Mouse (Mus musculus) embryo, embryonic 11.5 days (tissue): ENCODE results near the gene Phox2b.

Source experiments
- DNase-seq: peaks from one replicate; pipeline ENCODE4 v3.0.0-alpha.2; 2012; ENCODE audit warnings: low read depth, low spot score

Gene Phox2b

GRCm38 (mm10) chr5:67098733-67099323 is at the start of gene Phox2b:
Gene Phox2b, minus strand, starts transcription at chr5:67099301.
- DNase-seq: no peak

GRCm38 (mm10) chr5:67142622-67143021 is 43.5 kb upstream of the Phox2b start:
- DNase-seq: no peak

GRCm38 (mm10) chr5:67139052-67140015 is 40.2 kb upstream of the Phox2b start:
- no peak for DNase-seq

GRCm38 (mm10) chr5:67138643-67139042 is 39.5 kb upstream of the Phox2b start:
- DNase-seq: no peak

DNA sequence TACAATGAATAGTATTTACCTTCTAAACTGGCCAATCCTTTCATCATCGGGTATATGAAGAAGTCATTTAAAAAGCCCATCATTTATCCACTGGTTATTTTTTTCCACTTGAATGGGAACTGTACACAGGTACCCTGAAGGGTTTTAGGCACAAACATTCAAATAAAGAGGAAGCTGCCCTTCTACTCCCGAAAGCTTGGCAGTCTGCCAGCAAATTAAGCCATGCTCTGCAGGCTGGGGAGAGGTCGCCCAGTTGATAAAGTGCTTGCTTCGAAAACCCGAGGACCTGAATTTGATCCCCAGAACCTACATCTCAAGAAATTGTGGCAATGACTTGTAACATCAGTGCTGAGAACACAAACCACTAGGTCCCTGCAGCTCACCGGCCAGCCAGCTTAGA is 35.6 kb upstream of the Phox2b start:
- no peak for DNase-seq

DNA sequence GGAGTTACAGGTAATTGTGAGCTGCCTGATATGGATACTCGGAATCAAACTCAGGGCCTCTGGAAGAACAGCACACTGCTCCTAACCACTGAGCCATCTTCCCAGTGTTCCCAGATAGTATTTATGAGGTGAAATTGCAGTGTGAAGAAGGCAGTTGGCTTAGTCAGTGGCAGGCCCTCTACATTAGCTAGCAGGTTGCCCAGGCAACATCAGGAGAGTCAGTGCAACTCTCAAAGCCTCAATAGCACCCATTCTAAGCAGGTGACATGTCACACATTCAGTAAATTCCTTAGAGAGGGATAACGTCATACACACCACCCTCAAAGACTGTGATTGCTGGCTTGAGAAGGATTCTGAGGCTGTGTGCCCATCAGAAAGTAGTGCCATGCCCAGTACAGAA is 32.6 kb upstream of the Phox2b start:
- DNase-seq: no peak

- no peak for DNase-seq
These were observed 7.2 kb upstream of the Phox2b start for GRCm38 (mm10) chr5:67106261-67106660.

DNA sequence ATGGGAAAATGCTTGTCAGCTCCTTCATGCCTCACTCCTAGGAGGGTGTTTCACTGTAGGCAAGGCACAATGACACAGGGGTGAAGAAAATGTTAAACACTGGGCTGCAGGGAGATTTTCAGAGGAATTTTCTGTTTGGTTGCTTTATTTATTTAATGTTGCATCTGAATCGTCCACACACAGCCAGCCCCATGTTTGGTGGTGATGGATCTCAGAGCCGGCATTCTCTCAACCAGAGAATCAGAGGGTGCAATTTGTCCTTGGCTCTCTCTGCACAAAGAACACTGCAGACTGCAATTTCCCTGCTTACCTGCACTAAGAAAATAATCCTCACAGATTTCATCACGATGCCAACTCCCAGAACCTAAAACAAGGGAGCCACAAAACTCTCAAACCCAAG is 3.9 kb upstream of the Phox2b start:
- DNase-seq: no peak

- DNase-seq: no peak
These were observed 2.9 kb upstream of the Phox2b start for GRCm38 (mm10) chr5:67101793-67102600.

DNA sequence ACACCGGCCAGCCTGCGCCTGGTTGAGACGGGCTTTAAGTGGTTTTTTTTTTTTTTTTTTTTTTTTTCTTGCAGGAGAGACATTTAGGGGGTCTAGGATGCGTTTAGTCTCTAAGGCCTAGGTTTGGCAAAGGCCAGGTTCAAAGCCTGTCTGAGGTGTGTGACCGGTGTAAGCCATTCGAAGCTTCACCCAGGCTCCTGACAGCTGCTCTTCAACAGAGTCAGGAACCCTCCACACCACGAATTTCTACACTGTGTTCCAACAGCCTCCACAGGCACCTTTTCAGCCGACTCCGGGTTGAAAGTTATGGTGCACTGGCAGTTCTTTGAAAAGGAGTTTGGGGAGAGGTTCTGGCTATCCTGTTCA is 2.3 kb upstream of the Phox2b start:
- no peak for DNase-seq

DNA sequence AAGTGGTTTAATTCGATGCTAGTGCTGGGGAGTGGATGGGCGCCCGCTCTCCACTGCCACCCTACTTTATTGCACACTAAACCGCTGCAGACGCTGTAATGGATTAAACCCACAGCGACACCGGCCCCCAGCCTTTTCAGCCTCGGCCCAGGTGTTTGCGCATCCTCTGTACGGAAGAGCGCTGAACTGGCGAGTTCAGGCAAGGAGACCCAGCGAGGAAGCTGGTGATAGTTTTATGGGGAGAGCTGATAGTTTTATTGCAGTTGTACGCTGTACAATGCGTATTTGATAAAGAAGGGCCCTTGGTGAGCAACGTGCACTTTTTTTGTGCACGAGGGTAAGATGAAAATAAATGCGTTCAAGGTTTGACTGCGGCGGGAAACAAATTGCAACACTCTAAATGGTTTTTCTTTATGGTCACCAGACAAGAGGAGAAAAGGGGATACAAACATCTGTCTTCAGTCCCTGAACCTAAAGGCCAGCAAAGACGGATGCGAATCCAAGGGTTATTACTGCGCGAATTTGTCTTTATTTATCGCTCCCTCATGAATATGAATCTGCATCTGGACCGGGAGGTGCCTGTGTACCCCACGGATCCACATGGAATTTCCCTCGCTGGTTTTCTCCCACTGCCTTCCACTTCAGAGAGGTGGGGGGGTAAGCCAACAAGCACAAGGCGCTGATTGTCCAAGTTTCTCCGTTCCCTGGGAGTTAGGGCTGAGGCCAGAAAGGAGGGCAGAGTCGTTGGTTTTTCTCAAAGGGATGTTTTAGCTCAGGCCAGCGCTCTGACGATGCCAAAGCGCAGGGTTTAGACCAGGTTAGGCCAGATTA is 1.7 kb upstream of the Phox2b start:
- no peak for DNase-seq

DNA sequence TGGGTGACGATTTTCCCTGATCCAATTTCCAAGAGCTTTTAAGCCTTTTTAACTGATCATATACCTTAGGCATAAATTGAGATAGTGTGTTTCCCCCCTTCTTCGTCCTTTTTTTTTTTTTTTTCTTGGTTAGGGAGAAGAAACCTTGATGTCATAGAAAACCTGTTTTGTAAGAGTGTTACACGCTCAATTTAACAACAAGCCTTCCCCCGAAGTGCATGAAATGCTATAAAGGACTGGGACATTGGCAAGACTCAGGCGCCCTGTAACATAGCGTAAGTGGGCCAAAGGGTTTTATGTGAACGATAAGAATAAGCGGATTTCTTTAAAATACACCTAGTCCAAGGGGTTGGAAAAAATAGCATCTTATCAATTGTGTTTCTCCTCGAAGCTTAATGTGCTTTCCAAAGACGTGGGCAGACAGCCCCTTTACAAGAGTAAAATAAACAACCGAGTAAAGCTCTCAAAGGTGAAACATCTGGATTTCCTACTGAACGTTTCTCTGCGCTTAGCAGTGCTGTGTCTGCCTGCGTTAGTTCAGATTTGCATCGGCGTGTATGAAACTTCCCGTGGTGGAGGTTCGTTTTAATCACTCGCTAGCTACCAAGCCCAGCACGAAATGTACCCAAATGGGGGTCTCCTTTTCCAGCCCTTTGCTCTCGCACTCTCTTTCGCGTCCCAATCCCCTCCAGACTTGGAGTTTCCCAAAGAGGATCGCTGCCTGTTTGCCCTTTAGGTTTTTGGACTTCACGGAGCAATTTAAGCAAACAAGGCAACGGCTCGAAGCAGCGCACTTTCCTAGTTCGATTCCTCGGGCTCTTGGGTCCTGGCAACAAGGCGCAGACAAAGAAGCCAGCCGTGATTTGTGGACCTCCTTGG is 531 bp upstream of the Phox2b start:
- no peak for DNase-seq

- no peak for DNase-seq
These were observed 909 bp downstream of the Phox2b start for GRCm38 (mm10) chr5:67098051-67098732.

- DNase-seq: no peak
These were observed 1.7 kb downstream of the Phox2b start for GRCm38 (mm10) chr5:67097106-67098050.

- DNase-seq: no peak
These were observed 2.7 kb downstream of the Phox2b start for GRCm38 (mm10) chr5:67096378-67096771.

GRCm38 (mm10) chr5:67095651-67096377 is 3.3 kb downstream of the Phox2b start:
- no peak for DNase-seq

GRCm38 (mm10) chr5:67095153-67095552 is 3.9 kb downstream of the Phox2b start:
- DNase-seq: no peak

DNA sequence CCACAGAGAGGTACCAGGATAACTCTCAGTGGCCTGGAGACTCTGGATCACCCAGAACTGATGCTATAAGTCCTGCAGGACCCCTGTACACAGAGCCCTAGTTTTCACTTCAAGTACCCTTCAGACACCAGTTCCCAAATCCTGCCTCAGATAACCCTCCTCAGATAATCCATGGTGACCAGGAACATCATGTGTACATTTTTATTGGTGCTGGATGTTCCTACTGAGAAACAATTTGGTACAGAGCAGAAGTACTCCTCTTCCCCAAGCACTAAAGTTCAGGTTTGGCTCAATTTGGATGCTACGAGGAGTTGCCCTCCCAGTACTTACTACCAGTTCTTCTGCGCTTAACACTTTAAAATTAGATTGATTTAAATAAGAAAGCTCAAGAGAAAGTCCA is 5.1 kb downstream of the Phox2b start:
- no peak for DNase-seq
